Mouse (Mus musculus) testis, adult 2 months (tissue): ENCODE results near the gene Polm. TPM values are rescaled to one million over a fixed set of nuclear protein-coding genes. Genes with fewer than 3 reads are reported as not detected.
"Not testable (repeated sequence)": the region's sequence is repeated elsewhere in the genome, so short reads cannot be mapped to it uniquely, and the experiment has no call there.

Experiments used
- H3K27ac ChIP-seq: fragments of 200-500 bp; 2 replicates; pipeline ENCODE4 v1.5.1; 2012; ENCODE audit warnings: low read depth, low read length; ENCODE audit not compliant: control insufficient read depth, insufficient read depth
- H3K27me3 ChIP-seq: fragments of 200-500 bp; 2 replicates; pipeline ENCODE4 v1.6.1; 2012; ENCODE audit warnings: mild to moderate bottlenecking, low read length, moderate library complexity; ENCODE audit not compliant: control insufficient read depth, insufficient read depth
- H3K36me3 ChIP-seq: fragments of 200-500 bp; 2 replicates; pipeline ENCODE4 v1.6.1; 2012; ENCODE audit warnings: mild to moderate bottlenecking, low read length; ENCODE audit not compliant: control insufficient read depth, insufficient read depth
- H3K4me1 ChIP-seq: fragments of 200-500 bp; 2 replicates; pipeline ENCODE4 v1.6.1; 2012; ENCODE audit warnings: low read length; ENCODE audit not compliant: control insufficient read depth, insufficient read depth
- H3K4me3 ChIP-seq: fragments of 200-500 bp; 2 replicates; pipeline ENCODE4 v1.5.1; 2012; ENCODE audit warnings: low read depth, mild to moderate bottlenecking, low read length, moderate library complexity, mixed read lengths; ENCODE audit not compliant: control insufficient read depth
- CTCF ChIP-seq: fragments of 200-500 bp; IDR thresholded peaks from 2 replicates; pipeline ENCODE4 v1.5.1; 2012; ENCODE audit warnings: low read depth, mild to moderate bottlenecking, inconsistent platforms, low read length, moderate library complexity; ENCODE audit not compliant: control insufficient read depth, insufficient read depth, insufficient replicate concordance
- POLR2A ChIP-seq: fragments of 200-500 bp; IDR thresholded peaks from 2 replicates; pipeline ENCODE4 v1.6.1; 2012; ENCODE audit warnings: low read depth, mild to moderate bottlenecking, inconsistent platforms, low read length, moderate library complexity; ENCODE audit not compliant: control insufficient read depth
- polyA plus RNA-seq: library from polyadenylated mRNA; depleted of rRNA; stranded (reverse); fragments of >200 nt; gene quantifications from 2 replicates; pipeline ENCODE4 v1.2.3, GENCODE M21; 2012

Polm gene
- polyA plus RNA-seq, 1 experiment = 2.3 TPM

- Histone ChIP-seq H3K36me3 (no peaks in the 10 kb centered on the region), H3K4me1 (no peaks in the 10 kb centered on the region), H3K27ac (no peak overlapping the region), H3K4me3 (no peak overlapping the region), H3K27me3 (no peaks in the 10 kb centered on the region)
- no peak for TF ChIP-seq POLR2A
- TF ChIP-seq CTCF = no peak
Measured at GRCm38 (mm10) chr11:5828509-5829191, 9.2 kb downstream of the Polm start.

GRCm38 (mm10) chr11:5827931-5828330 lies 9.9 kb downstream of the Polm start:
- no peaks in the 10 kb centered on the region for H3K36me3 ChIP-seq
- TF ChIP-seq CTCF = no peak
- no peak for TF ChIP-seq POLR2A

GRCm38 (mm10) chr11:5825432-5825831 lies 12.4 kb downstream of the Polm start:
- H3K27me3 ChIP-seq = no peaks in the 10 kb centered on the region
- TF ChIP-seq POLR2A (no peak), CTCF (no peak)

More at GRCm38 (mm10) chr11:5827931-5828330, 9.9 kb downstream of the Polm start:
- Histone ChIP-seq H3K27me3 (no peaks in the 10 kb centered on the region), H3K27ac (no peak overlapping the region), H3K4me3 (no peak overlapping the region), H3K4me1 (no peaks in the 10 kb centered on the region)

GRCm38 (mm10) chr11:5819223-5819622 lies 18.6 kb downstream of the Polm start:
- TF ChIP-seq CTCF = no peak
- no peak for TF ChIP-seq POLR2A
- no peaks in the 10 kb centered on the region for H3K27me3 ChIP-seq
- no peaks in the 10 kb centered on the region for H3K36me3 ChIP-seq
- no peak overlapping the region for H3K27ac ChIP-seq
- H3K4me1 ChIP-seq = no peaks in the 10 kb centered on the region
- no peak overlapping the region for H3K4me3 ChIP-seq

More at GRCm38 (mm10) chr11:5825432-5825831, 12.4 kb downstream of the Polm start:
- Histone ChIP-seq H3K4me1 (no peaks in the 10 kb centered on the region), H3K36me3 (no peaks in the 10 kb centered on the region), H3K4me3 (no peak overlapping the region), H3K27ac (no peak overlapping the region)

GRCm38 (mm10) chr11:5813381-5813780 lies 24.4 kb downstream of the Polm start:
- no peak overlapping the region for H3K27ac ChIP-seq
- H3K27me3 ChIP-seq = no peaks in the 10 kb centered on the region
- no peaks in the 10 kb centered on the region for H3K36me3 ChIP-seq
- TF ChIP-seq CTCF = no peak
- TF ChIP-seq POLR2A = no peak
- H3K4me3 ChIP-seq = no peak overlapping the region
- peaks cover 2% of the 10 kb centered on the region for H3K4me1 ChIP-seq

GRCm38 (mm10) chr11:5809487-5809886 lies 28.3 kb downstream of the Polm start:
- not testable (repeated sequence) for H3K4me3 ChIP-seq, H3K36me3 ChIP-seq, H3K27me3 ChIP-seq, H3K27ac ChIP-seq, H3K4me1 ChIP-seq

- Histone ChIP-seq H3K4me1 (peaks cover 10% of the 10 kb centered on the region), H3K4me3 (no peak overlapping the region), H3K27me3 (no peaks in the 10 kb centered on the region), H3K27ac (no peak overlapping the region), H3K36me3 (no peaks in the 10 kb centered on the region)
- TF ChIP-seq CTCF (no peak), POLR2A (no peak)
Measured at GRCm38 (mm10) chr11:5807956-5808355, 29.9 kb downstream of the Polm start.

- TF ChIP-seq POLR2A (no peak), CTCF (no peak)
- H3K4me3 ChIP-seq = no peak overlapping the region
- no peaks in the 10 kb centered on the region for H3K36me3 ChIP-seq
- H3K27ac ChIP-seq = no peak overlapping the region
- H3K27me3 ChIP-seq = no peaks in the 10 kb centered on the region
- H3K4me1 ChIP-seq = peaks cover 16% of the 10 kb centered on the region
Measured at GRCm38 (mm10) chr11:5805711-5806110, 32.1 kb downstream of the Polm start.
